ENCODE assay signal across 8 mouse cellular contexts in genomic region chr9:59291688-59292492, GRCm38 (mm10). TPM values are rescaled to one million over a fixed set of nuclear protein-coding genes. Genes with fewer than 3 reads are reported as not detected.
DNase-seq lines count a peak whose midpoint lies in the region; ATAC-seq and TF ChIP-seq lines count a peak whose summit lies in the region.

No protein-coding gene starts in this region.

- intact Hi-C loops in heart, adult 2 months (cut with DNase I): loop anchor here (1.0 to 5.0 kb wide), 3 partner anchors 61 to 255 kb away; partner anchors contain the start of genes Bbs4 and Neo1

- no peak for DNase-seq in heart, adult 2 months
- no peak for DNase-seq in heart, postnatal 4 days
- peak; percentile 82 for DNase-seq in A20 (ENCODE audit: low read depth, low spot score)
- DNase-seq in yolk sac, embryonic 10.5 days (ENCODE audit: low spot score): peak; percentile 25
- DNase-seq in layer of hippocampus, postnatal 10 days (ENCODE audit: low spot score in 2 of 2): no peak
- no peak for DNase-seq in cerebellum, adult 11-12 months

- no peaks in the 10 kb centered on the region; the same call in 1 of the 2 replicates for H3K79me2 ChIP-seq in heart, adult 2 months (replicated peaks; ENCODE audit: control insufficient read depth, insufficient read depth, low read length)

- H3K9me3 ChIP-seq in limb, embryonic 15.5 days: no peaks in the 10 kb centered on the region

- H3K27ac ChIP-seq in heart, adult 2 months: peak overlapping the region; percentile 88
- peak overlapping the region; percentile 19; the same call in 1 of the 2 replicates for H3K27ac ChIP-seq in embryonic fibroblast, embryonic 13.5 days (ENCODE audit: insufficient read depth, low read length)
- H3K27ac ChIP-seq in limb, embryonic 15.5 days: peak overlapping the region; percentile 88

- TF ChIP-seq CTCF in heart, adult 2 months (IDR thresholded peaks at IDR 0.05): no peak
- TF ChIP-seq CTCF in embryonic fibroblast, embryonic 13.5 days (IDR thresholded peaks at IDR 0.05; ENCODE audit: borderline replicate concordance, insufficient read depth, low read length): no peak

- TF ChIP-seq POLR2A in heart, adult 2 months (IDR thresholded peaks at IDR 0.05; ENCODE audit: insufficient read depth, low read depth, low read length): no peak
- no peak for TF ChIP-seq POLR2A in embryonic fibroblast, embryonic 13.5 days (IDR thresholded peaks at IDR 0.05; ENCODE audit: low read depth, low read length)

- H3K27me3 ChIP-seq in heart, adult 2 months (ENCODE audit: control insufficient read depth, insufficient read depth, low read length): no peaks in the 10 kb centered on the region
- no peaks in the 10 kb centered on the region for H3K27me3 ChIP-seq in limb, embryonic 15.5 days

- peak overlapping the region; percentile 93 for H3K4me3 ChIP-seq in heart, adult 2 months
- peak overlapping the region; percentile 83 for H3K4me3 ChIP-seq in embryonic fibroblast, embryonic 13.5 days (ENCODE audit: insufficient read depth, low read length)
- H3K4me3 ChIP-seq in limb, embryonic 15.5 days: peak overlapping the region; percentile 85

- peak overlapping the region; percentile 78 for H3K9ac ChIP-seq in heart, adult 2 months (ENCODE audit: low read depth, low read length)
- H3K9ac ChIP-seq in limb, embryonic 15.5 days: peak overlapping the region; percentile 80

- WGBS in heart, adult 2 months: under 1% methylated on average over 50 of the region's 50 CpGs
- 1% methylated on average over 50 of the region's 50 CpGs for WGBS in limb, embryonic 15.5 days

- peak; percentile 22 for ATAC-seq in limb, embryonic 15.5 days (ENCODE audit: insufficient number of reproducible peaks, low FRiP score, low TSS enrichment, low read depth)

- H3K4me1 ChIP-seq in heart, adult 2 months (ENCODE audit: control insufficient read depth, insufficient read depth, low read length): peaks cover 3% of the 10 kb centered on the region
- H3K4me1 ChIP-seq in embryonic fibroblast, embryonic 13.5 days (ENCODE audit: control insufficient read depth, insufficient read depth, low read length): peaks cover 10% of the 10 kb centered on the region; the same call in 1 of the 2 replicates
- H3K4me1 ChIP-seq in limb, embryonic 15.5 days: peaks cover 35% of the 10 kb centered on the region

- no peaks in the 10 kb centered on the region; the same call in 1 of the 2 replicates for H3K36me3 ChIP-seq in heart, adult 2 months (ENCODE audit: control insufficient read depth, insufficient read depth, low read length)
- no peaks in the 10 kb centered on the region for H3K36me3 ChIP-seq in limb, embryonic 15.5 days

- peak overlapping the region; percentile 69 for H3K4me2 ChIP-seq in limb, embryonic 15.5 days

- TF ChIP-seq EP300 in heart, adult 2 months (IDR thresholded peaks at IDR 0.05; ENCODE audit: insufficient read depth, low read depth, low read length): no peak

RNA-seq across cellular contexts. Expression of gene Adpgk, which starts 0.5 kb away (rescaled TPM):
- 1 to 10 TPM; 7.7 to 7.8 TPM for total RNA-seq in heart, adult 2 months (2021)
- 6.6 and 8.1 TPM in 2 replicates for polyA plus RNA-seq in heart, adult 2 months (2012; rRNA removed)
- 10 to 100 TPM; 13.0 to 13.6 TPM for total RNA-seq in heart, postnatal 4 days (2021)
- polyA plus RNA-seq in embryonic fibroblast, embryonic 13.5 days (2011; ENCODE audit: insufficient read length, low read depth, missing spikeins): 52.6 and 59.3 TPM in 2 replicates
- polyA plus RNA-seq in limb, embryonic 15.5 days (2015; fragmentation: Nextera tagmentation; extraction: Ambion mirVana): 42.8 and 44.3 TPM in 2 replicates
- 10 to 100 TPM; 19.6 to 20.8 TPM for total RNA-seq in layer of hippocampus, postnatal 10 days (2021)

Comparison
In these comparisons a context has a peak if more than half of its experiments do, and no peak if none do; other contexts are left out.
1. DNase-seq: peak in A20 (single experiment) and yolk sac, embryonic 10.5 days (single experiment); none in heart, adult 2 months (0 of 2), heart, postnatal 4 days (single experiment), layer of hippocampus, postnatal 10 days (0 of 2) and cerebellum, adult 11-12 months (single experiment).
2. H3K27ac ChIP-seq: peak in every context shown above with its lines; median percentile 88 in heart, adult 2 months; 88 in limb, embryonic 15.5 days; 19 in embryonic fibroblast, embryonic 13.5 days.
3. Peak in every context shown above with its lines, with median percentiles within 50 percentile points of each other: H3K4me3 ChIP-seq.